Mouse (Mus musculus): ENCODE measurements at regions not wholly inside any gene's neighbourhood (a gene's known extent, or its start where the extent isn't known, plus 50 kb on each side); places are given as distances from the start of the nearest gene placed in this dataset.
A peak's percentile ranks its signal among the peaks of the same experiment; 100 is the strongest.

GRCm38 (mm10) chr19:45288722-45289121 lies 53.1 kb upstream of the Lbx1 start:
- H3K4me2 ChIP-seq (ENCODE audit: low read depth): no peak overlapping the region
- 70% methylated on average over 2 of the region's 2 CpGs for WGBS
- no peak for TF ChIP-seq CTCF (IDR thresholded peaks at IDR 0.05; ENCODE audit: low read depth)
- DNase-seq (no peak), ATAC-seq (no peak)
- H3K4me3 ChIP-seq (ENCODE audit: low read depth, low read length): no peak overlapping the region
- H3K9ac ChIP-seq: no peak overlapping the region
- H3K27ac ChIP-seq (ENCODE audit: low read depth, low read length): no peak overlapping the region
- H3K36me3 ChIP-seq (ENCODE audit: insufficient read depth): no peaks in the 10 kb centered on the region
- H3K4me1 ChIP-seq (ENCODE audit: insufficient read depth): peaks cover 7% of the 10 kb centered on the region
- no peaks in the 10 kb centered on the region for H3K27me3 ChIP-seq (ENCODE audit: insufficient read depth, low read length)
- no peaks in the 10 kb centered on the region for H3K9me3 ChIP-seq (ENCODE audit: low read length)

DNA sequence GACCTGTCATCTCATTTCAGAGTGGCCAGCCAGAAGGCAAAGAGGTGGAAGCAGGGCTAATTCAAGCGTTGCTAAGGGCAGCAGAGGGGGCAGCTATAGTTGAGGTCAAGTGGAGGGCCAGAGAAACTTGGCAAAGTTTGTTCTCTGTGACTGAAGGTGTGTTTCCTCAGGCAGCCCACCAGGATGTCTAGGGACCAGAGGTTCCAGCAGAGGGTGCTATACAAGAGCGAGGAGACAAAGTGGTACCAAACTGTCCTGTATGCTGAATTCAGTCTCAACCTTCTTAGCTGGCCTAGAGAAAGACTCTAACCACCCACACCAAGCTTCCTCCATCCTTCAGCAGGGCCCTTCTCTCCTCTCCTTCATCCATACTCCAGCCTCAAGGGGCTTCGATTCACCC lies 62.2 kb upstream of the Lbx1 start:
- no peaks in the 10 kb centered on the region for H3K36me3 ChIP-seq (ENCODE audit: insufficient read depth)
- 28% methylated on average over 3 of the region's 3 CpGs for WGBS
- H3K4me2 ChIP-seq (ENCODE audit: low read depth): no peak overlapping the region
- H3K4me3 ChIP-seq (ENCODE audit: low read depth, low read length): no peak overlapping the region
- H3K9me3 ChIP-seq (ENCODE audit: low read length): no peaks in the 10 kb centered on the region
- ATAC-seq: no peak
- no peak overlapping the region for H3K9ac ChIP-seq
- DNase-seq: no peak
- TF ChIP-seq CTCF (IDR thresholded peaks at IDR 0.05; ENCODE audit: low read depth): peak; percentile 69
- no peaks in the 10 kb centered on the region for H3K27me3 ChIP-seq (ENCODE audit: insufficient read depth, low read length)
- no peak overlapping the region for H3K27ac ChIP-seq (ENCODE audit: low read depth, low read length)
- peaks cover 29% of the 10 kb centered on the region for H3K4me1 ChIP-seq (ENCODE audit: insufficient read depth)

- WGBS: 66% methylated on average over 3 of the region's 3 CpGs
- Histone ChIP-seq H3K4me3 (ENCODE audit: low read depth, low read length) (no peak overlapping the region), H3K9ac (no peak overlapping the region), H3K9me3 (ENCODE audit: low read length) (no peaks in the 10 kb centered on the region), H3K4me1 (ENCODE audit: insufficient read depth) (peaks cover 20% of the 10 kb centered on the region; the same call in 1 of the 2 replicates), H3K27me3 (ENCODE audit: insufficient read depth, low read length) (no peaks in the 10 kb centered on the region), H3K27ac (ENCODE audit: low read depth, low read length) (peak overlapping the region; percentile 29; the same call in 1 of the 2 replicates), H3K4me2 (ENCODE audit: low read depth) (no peak overlapping the region), H3K36me3 (ENCODE audit: insufficient read depth) (no peaks in the 10 kb centered on the region)
- ATAC-seq: no peak
- DNase-seq: no peak
- no peak for TF ChIP-seq CTCF (IDR thresholded peaks at IDR 0.05; ENCODE audit: low read depth)
Observed at GRCm38 (mm10) chr19:45299341-45299740, 63.7 kb upstream of the Lbx1 start.

DNA sequence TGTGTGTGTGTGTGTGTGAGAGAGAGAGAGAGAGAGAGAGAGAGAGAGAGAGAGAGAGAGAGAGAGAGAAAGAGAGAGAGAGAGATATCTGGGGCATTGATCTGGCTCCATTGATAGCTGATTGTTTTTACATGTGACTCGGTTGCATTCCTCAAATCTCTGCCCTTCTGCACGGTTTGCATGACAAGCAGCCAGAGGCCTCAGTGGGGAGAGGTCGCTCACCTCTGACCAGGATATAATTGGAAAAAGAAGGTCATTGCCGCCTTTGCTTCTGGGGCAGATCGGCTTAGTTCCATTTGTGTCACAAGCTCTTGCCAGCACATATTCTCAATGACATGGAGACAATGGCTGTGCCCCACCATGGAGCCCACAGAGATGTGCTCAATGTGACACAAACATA lies 63.8 kb upstream of the Btrc start:
- H3K4me2 ChIP-seq (ENCODE audit: low read depth): no peak overlapping the region
- H3K9me3 ChIP-seq (ENCODE audit: low read length): no peaks in the 10 kb centered on the region
- H3K4me3 ChIP-seq (ENCODE audit: low read depth, low read length): no peak overlapping the region
- H3K9ac ChIP-seq: no peak overlapping the region
- DNase-seq: no peak
- no peak for ATAC-seq
- WGBS: 36% methylated on average over 5 of the region's 5 CpGs
- no peak for TF ChIP-seq CTCF (IDR thresholded peaks at IDR 0.05; ENCODE audit: low read depth)
- H3K36me3 ChIP-seq (ENCODE audit: insufficient read depth): no peaks in the 10 kb centered on the region
- H3K27ac ChIP-seq (ENCODE audit: low read depth, low read length): no peak overlapping the region
- no peaks in the 10 kb centered on the region for H3K27me3 ChIP-seq (ENCODE audit: insufficient read depth, low read length)
- H3K4me1 ChIP-seq (ENCODE audit: insufficient read depth): peaks cover 17% of the 10 kb centered on the region; the same call in 1 of the 2 replicates

DNA sequence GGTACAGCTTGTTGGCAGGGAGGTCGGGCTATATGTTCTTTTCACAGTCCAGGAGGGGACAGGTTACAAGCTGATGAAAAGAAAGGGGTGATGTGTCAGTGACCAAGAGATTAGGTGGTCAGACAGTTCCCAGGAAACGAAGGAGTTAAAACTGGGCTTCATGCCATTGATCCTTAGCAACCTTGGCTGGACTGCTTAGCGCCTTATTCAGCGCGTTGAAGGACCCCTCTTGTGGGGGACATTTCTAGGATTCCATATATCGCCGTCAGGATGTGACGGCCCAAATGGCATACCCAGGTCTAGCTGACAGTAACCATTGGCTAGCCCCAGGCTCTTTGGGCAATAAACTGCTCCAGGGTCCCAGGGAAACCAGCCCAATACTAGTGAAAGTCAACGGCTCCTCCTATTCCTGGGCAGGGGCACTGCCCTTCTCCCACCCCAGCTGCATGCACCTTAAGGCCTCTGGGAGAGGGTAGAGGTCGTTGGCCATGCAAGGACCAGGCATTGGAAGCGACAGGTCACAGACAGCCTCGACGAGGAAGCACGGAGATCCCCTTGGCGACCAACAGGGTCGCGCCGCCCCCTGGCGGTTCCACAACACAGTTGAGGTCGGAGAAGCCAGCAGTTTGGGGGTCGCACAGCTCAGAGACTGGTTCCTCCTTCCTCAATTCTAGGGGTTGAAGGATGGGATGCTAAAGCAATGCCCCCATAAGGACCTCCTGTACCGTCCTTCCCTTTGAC lies 62.7 kb upstream of the Btrc start:
- ATAC-seq: peak; percentile 57

GRCm38 (mm10) chr19:45301432-45301732 lies 62.2 kb upstream of the Btrc start:
- H3K9me3 ChIP-seq (ENCODE audit: low read length): no peaks in the 10 kb centered on the region
- H3K9ac ChIP-seq: peak overlapping the region; percentile 82
- H3K36me3 ChIP-seq (ENCODE audit: insufficient read depth): no peaks in the 10 kb centered on the region
- peak overlapping the region; percentile 98 for H3K27ac ChIP-seq (ENCODE audit: low read depth, low read length)
- H3K4me3 ChIP-seq (ENCODE audit: low read depth, low read length): peak overlapping the region; percentile 57
- 3% methylated on average over 16 of the region's 16 CpGs for WGBS
- DNase-seq (no peak), ATAC-seq (no peak)
- peak overlapping the region; percentile 90 for H3K4me2 ChIP-seq (ENCODE audit: low read depth)
- peaks cover 12% of the 10 kb centered on the region; the same call in 1 of the 2 replicates for H3K4me1 ChIP-seq (ENCODE audit: insufficient read depth)
- no peak for TF ChIP-seq CTCF (IDR thresholded peaks at IDR 0.05; ENCODE audit: low read depth)
- no peaks in the 10 kb centered on the region; the same call in 1 of the 2 replicates for H3K27me3 ChIP-seq (ENCODE audit: insufficient read depth, low read length)

More for the DNA sequence above, 62.7 kb upstream of the Btrc start:
- 4% methylated on average over 22 of the region's 22 CpGs for WGBS
- Histone ChIP-seq H3K4me2 (ENCODE audit: low read depth) (peak overlapping the region; percentile 90), H3K9me3 (ENCODE audit: low read length) (no peaks in the 10 kb centered on the region), H3K9ac (peak overlapping the region; percentile 82), H3K4me3 (ENCODE audit: low read depth, low read length) (peak overlapping the region; percentile 57), H3K27ac (ENCODE audit: low read depth, low read length) (peak overlapping the region; percentile 98), H3K4me1 (ENCODE audit: insufficient read depth) (peaks cover 12% of the 10 kb centered on the region; the same call in 1 of the 2 replicates), H3K36me3 (ENCODE audit: insufficient read depth) (no peaks in the 10 kb centered on the region), H3K27me3 (ENCODE audit: insufficient read depth, low read length) (no peaks in the 10 kb centered on the region; the same call in 1 of the 2 replicates)
- peak; percentile 87 for DNase-seq
- TF ChIP-seq CTCF (IDR thresholded peaks at IDR 0.05; ENCODE audit: low read depth): peak; percentile 87

DNA sequence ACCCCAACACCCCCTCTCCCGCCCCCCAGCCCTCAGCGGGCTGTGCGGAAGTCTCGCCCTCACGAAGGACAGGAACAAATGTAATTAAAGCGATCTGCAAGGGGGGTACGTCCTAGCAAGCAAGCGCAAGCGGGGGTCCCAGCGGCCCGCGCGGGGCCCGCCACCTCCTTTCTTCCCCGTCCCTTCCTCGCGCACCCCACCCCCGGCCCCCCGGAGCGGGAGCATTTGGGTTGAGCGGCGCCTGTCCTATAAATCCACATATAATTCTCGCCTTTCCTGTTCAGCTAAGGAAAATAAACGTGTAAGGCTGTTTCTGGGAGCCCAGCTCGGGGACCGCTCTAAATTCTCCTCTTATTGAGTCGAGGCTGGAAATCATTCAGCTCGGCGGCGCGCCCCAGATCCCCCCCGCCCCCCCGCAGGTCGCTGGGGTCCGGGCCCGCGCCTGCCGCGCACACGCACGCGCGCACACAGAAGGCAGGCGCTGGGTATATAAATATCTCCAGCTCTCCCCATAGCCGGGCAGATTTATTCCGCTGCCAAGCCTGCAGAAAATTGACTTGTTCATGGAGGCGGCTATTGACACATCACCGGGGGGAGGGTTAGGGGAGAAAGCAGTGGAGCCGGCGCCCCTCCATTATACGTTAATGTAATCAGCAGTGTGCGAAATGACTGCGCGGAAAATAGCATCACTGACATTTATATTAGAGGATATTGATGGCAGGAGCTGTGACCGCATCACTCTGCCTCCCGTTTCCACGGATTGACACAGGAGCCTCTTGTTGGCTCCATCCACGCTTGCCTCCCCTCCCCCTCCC lies 61.6 kb upstream of the Btrc start:
- peak overlapping the region; percentile 57 for H3K4me3 ChIP-seq (ENCODE audit: low read depth, low read length)
- H3K27me3 ChIP-seq (ENCODE audit: insufficient read depth, low read length): no peaks in the 10 kb centered on the region; the same call in none of the 2 replicates
- DNase-seq (peak; percentile 93), ATAC-seq (peak; percentile 84)
- H3K36me3 ChIP-seq (ENCODE audit: insufficient read depth): no peaks in the 10 kb centered on the region
- H3K9me3 ChIP-seq (ENCODE audit: low read length): no peaks in the 10 kb centered on the region
- peak overlapping the region; percentile 90 for H3K4me2 ChIP-seq (ENCODE audit: low read depth)
- H3K4me1 ChIP-seq (ENCODE audit: insufficient read depth): peaks cover 12% of the 10 kb centered on the region; the same call in 1 of the 2 replicates
- TF ChIP-seq CTCF (IDR thresholded peaks at IDR 0.05; ENCODE audit: low read depth): no peak
- H3K9ac ChIP-seq: peak overlapping the region; percentile 82
- 2% methylated on average over 57 of the region's 58 CpGs for WGBS
- H3K27ac ChIP-seq (ENCODE audit: low read depth, low read length): peak overlapping the region; percentile 98
